9 mouse cellular contexts compared by ENCODE assay signal in genomic region chr5:111409412-111410044, GRCm38 (mm10). TPM values are rescaled to one million over a fixed set of nuclear protein-coding genes. Genes with fewer than 3 reads are reported as not detected.
DNase-seq lines count a peak whose midpoint lies in the region; ATAC-seq lines count a peak whose summit lies in the region.
"Had no signal": no experiment of that assay in that cellular context is flagged by ENCODE, and none has a peak within 500 bp of the region (broad histone marks: within the 10 kb centered on the region; RNA-seq: fewer than 3 reads in every experiment).

No protein-coding gene starts in this region.

- WGBS in limb, embryonic 13.5 days = 4% methylated on average over 1 of the region's 1 CpGs
- 12% methylated on average over 1 of the region's 1 CpGs for WGBS in stomach, embryonic 16.5 days

- ATAC-seq in frontal cortex, adult (ENCODE audit: low TSS enrichment) = peak; percentile 68
- no peak for ATAC-seq in limb, embryonic 13.5 days (ENCODE audit: low FRiP score, low read depth)
- ATAC-seq in stomach, embryonic 16.5 days (ENCODE audit: insufficient read depth, low FRiP score) = no peak

- no peak overlapping the region for H3K9ac ChIP-seq in limb, embryonic 13.5 days
- 0 out of 2 replicates have a peak overlapping the region, but pooled peaks have one; percentile 10 for H3K9ac ChIP-seq in stomach, embryonic 16.5 days (ENCODE audit: low read length)

- no peak overlapping the region for H3K4me3 ChIP-seq in limb, embryonic 13.5 days
- no peak overlapping the region for H3K4me3 ChIP-seq in stomach, embryonic 16.5 days (replicated peaks; ENCODE audit: low read length)
- H3K4me3 ChIP-seq: neural tube, embryonic 12.5 days had no signal

- H3K27ac ChIP-seq in limb, embryonic 13.5 days = peak overlapping the region; percentile 86
- H3K27ac ChIP-seq in stomach, embryonic 16.5 days (ENCODE audit: low read length) = peak overlapping the region; percentile 84; the same call in 1 of the 2 replicates

- peaks cover 48% of the 10 kb centered on the region for H3K27me3 ChIP-seq in limb, embryonic 13.5 days
- H3K27me3 ChIP-seq in stomach, embryonic 16.5 days (ENCODE audit: control insufficient read depth, insufficient read depth, low read length) = peaks cover 3% of the 10 kb centered on the region; the same call in 1 of the 2 replicates

- no peaks in the 10 kb centered on the region for H3K36me3 ChIP-seq in limb, embryonic 13.5 days
- no peaks in the 10 kb centered on the region for H3K36me3 ChIP-seq in stomach, embryonic 16.5 days (ENCODE audit: control insufficient read depth, insufficient read depth, low read length)
- H3K36me3 ChIP-seq: neural tube, embryonic 12.5 days had no signal

- intact Hi-C loops in left cerebral cortex, postnatal 4 days (cut with DNase I) = loop anchor here (10.0 kb wide), 2 partner anchors 435 to 795 kb away; no protein-coding TSS in a partner anchor

- no peak overlapping the region for H3K4me2 ChIP-seq in limb, embryonic 13.5 days (replicated peaks)
- H3K4me2 ChIP-seq in stomach, embryonic 16.5 days (ENCODE audit: low read depth, low read length) = no peak overlapping the region

- H3K4me1 ChIP-seq in limb, embryonic 13.5 days = peaks cover 42% of the 10 kb centered on the region
- H3K4me1 ChIP-seq in stomach, embryonic 16.5 days (ENCODE audit: control insufficient read depth, insufficient read depth, low read length) = peaks cover 14% of the 10 kb centered on the region

- no peak for DNase-seq in frontal cortex, postnatal 10 days (ENCODE audit: low spot score in 2 of 2)
- DNase-seq in 3T3-L1 (ENCODE audit: low read depth, low spot score) = peak; percentile 74
- peak; percentile 74 for DNase-seq in embryo, embryonic 10.5 days (ENCODE audit: low spot score)
- no peak for DNase-seq in left cerebral cortex, postnatal 4 days
- no peak for DNase-seq in adrenal gland, adult 8-10 months

- H3K9me3 ChIP-seq in limb, embryonic 13.5 days = no peaks in the 10 kb centered on the region
- H3K9me3 ChIP-seq in stomach, embryonic 16.5 days (replicated peaks; ENCODE audit: control insufficient read depth, low read length) = no peaks in the 10 kb centered on the region
- H3K9me3 ChIP-seq: neural tube, embryonic 12.5 days had no signal

RNA-seq across cellular contexts. Expression of gene Mn1, which starts 7.6 kb away (rescaled TPM):
- 22.8 and 22.9 TPM in 2 replicates for polyA plus RNA-seq in limb, embryonic 13.5 days (2015; fragmentation: Nextera tagmentation; extraction: Ambion mirVana)
- polyA plus RNA-seq in stomach, embryonic 16.5 days (2015; fragmentation: Nextera tagmentation; extraction: Ambion mirVana) = 11.1 and 11.7 TPM in 2 replicates
- 100 to 1,000 TPM; 129 to 135 TPM for total RNA-seq in left cerebral cortex, postnatal 4 days (2021)
- 1 to 10 TPM; 2.9 to 4.9 (median 3.7) TPM for total RNA-seq in adrenal gland, adult 8-10 months (2022)

Comparison
In these comparisons a context has a peak if more than half of its experiments do, and no peak if none do; other contexts are left out.
1. DNase-seq: peak in 3T3-L1 (single experiment) and embryo, embryonic 10.5 days (single experiment); none in frontal cortex, postnatal 10 days (0 of 2), left cerebral cortex, postnatal 4 days (single experiment) and adrenal gland, adult 8-10 months (single experiment).
2. RNA of gene Mn1, which starts 7.6 kb away (total RNA-seq): 129 to 135 TPM in left cerebral cortex, postnatal 4 days; 2.9 to 4.9 TPM in adrenal gland, adult 8-10 months; every median in the first group is over 10 times any median in the second.